Mouse (Mus musculus) CH12.LX (cell line): ENCODE measurements around the gene Cnnm3. TPM values are rescaled to one million over a fixed set of nuclear protein-coding genes. Genes with fewer than 3 reads are reported as not detected.

ENCODE experiments used
- DNase-seq: peaks from one replicate; pipeline ENCODE4 v3.0.0-alpha.2; 2013; ENCODE audit errors: extremely low read depth
- H3K27ac ChIP-seq: 2 replicates; pipeline ENCODE4 v1.5.1; 2012; ENCODE audit warnings: low read depth, mild to moderate bottlenecking, control low read depth, moderate library complexity; ENCODE audit not compliant: insufficient read depth
- H3K27me3 ChIP-seq: replicated peaks from 2 replicates; pipeline ENCODE3; 2012; ENCODE audit warnings: inconsistent platforms
- H3K36me3 ChIP-seq, 2 experiments: replicated peaks in 1 of 2; 2 replicates each; pipeline versions ENCODE3 to v1.6.1; 2012; ENCODE audit warnings: inconsistent platforms in 1 of 2, low read length in 1 of 2, mild to moderate bottlenecking in 1 of 2, mixed read lengths in 1 of 2, moderate library complexity in 1 of 2; ENCODE audit not compliant: control insufficient read depth in 1 of 2, insufficient read depth in 1 of 2
- H3K4me1 ChIP-seq, 2 experiments: 2 replicates each; pipeline ENCODE4 v1.6.1; 2012; ENCODE audit warnings: inconsistent platforms in 1 of 2, moderate library complexity in 1 of 2; ENCODE audit not compliant: insufficient read depth in 2 of 2, control insufficient read depth in 1 of 2
- H3K4me2 ChIP-seq: 2 replicates; pipeline ENCODE4 v1.6.1; 2012; ENCODE audit warnings: low read depth, mild to moderate bottlenecking, control low read depth; ENCODE audit not compliant: poor library complexity, insufficient read depth, severe bottlenecking
- H3K4me3 ChIP-seq, 3 experiments: fragments of 150-350 bp in 1 of 3; sonication (generic) in 1 of 3; replicated peaks in 1 of 3; 2 replicates each; pipeline versions ENCODE3 to v1.5.1; 2011 to 2012; ENCODE audit warnings: low read depth in 2 of 3, low read length in 2 of 3, mild to moderate bottlenecking in 2 of 3, moderate library complexity in 2 of 3, control low read depth in 1 of 3, improper control_type of control experiment in 1 of 3, inconsistent platforms in 1 of 3, mixed read lengths in 1 of 3; ENCODE audit not compliant: poor library complexity in 1 of 3
- H3K79me2 ChIP-seq: replicated peaks from 2 replicates; pipeline ENCODE4 v1.6.1; 2012; ENCODE audit warnings: mild to moderate bottlenecking, moderate library complexity; ENCODE audit not compliant: control insufficient read depth, poor library complexity, insufficient read depth, severe bottlenecking; ENCODE audit errors: extremely low read depth
- H3K9ac ChIP-seq: 2 replicates; pipeline ENCODE4 v1.6.1; 2012; ENCODE audit warnings: low read depth, mild to moderate bottlenecking, control low read depth, moderate library complexity; ENCODE audit not compliant: insufficient read depth
- H3K9me3 ChIP-seq: replicated peaks from 2 replicates; pipeline ENCODE3; 2012; ENCODE audit warnings: low read length, inconsistent platforms, mixed read lengths
- CHD1 ChIP-seq: IDR thresholded peaks from 2 replicates; pipeline ENCODE4 v1.6.1; 2012; ENCODE audit warnings: low read depth, low read length, improper control_type of control experiment, inconsistent platforms
- E2F4 ChIP-seq: IDR thresholded peaks from 2 replicates; pipeline ENCODE4 v1.6.1; 2011; ENCODE audit warnings: low read depth, low read length, improper control_type of control experiment; ENCODE audit not compliant: insufficient replicate concordance
- EP300 ChIP-seq: IDR thresholded peaks from 2 replicates; pipeline ENCODE4 v1.6.1; 2011; ENCODE audit warnings: low read length, improper control_type of control experiment
- ETS1 ChIP-seq: conservative IDR thresholded peaks from 2 replicates; pipeline ENCODE4 v1.6.1; 2012; ENCODE audit warnings: low read depth, mild to moderate bottlenecking, inconsistent platforms, low read length, improper control_type of control experiment, moderate library complexity
- JUN ChIP-seq: IDR thresholded peaks from 2 replicates; pipeline ENCODE4 v1.6.1; 2011; ENCODE audit warnings: low read depth, mild to moderate bottlenecking, low read length, improper control_type of control experiment, moderate library complexity; ENCODE audit not compliant: insufficient read depth
- MAFK ChIP-seq: IDR thresholded peaks from 2 replicates; pipeline ENCODE4 v1.6.1; 2011; ENCODE audit warnings: low read length, improper control_type of control experiment; ENCODE audit not compliant: insufficient replicate concordance
- MAX ChIP-seq: IDR thresholded peaks from 2 replicates; pipeline ENCODE4 v1.6.1; 2011; ENCODE audit warnings: low read length, improper control_type of control experiment
- MAZ ChIP-seq: IDR thresholded peaks from 2 replicates; pipeline ENCODE4 v1.6.1; 2012; ENCODE audit warnings: low read depth, mild to moderate bottlenecking, inconsistent platforms, low read length, improper control_type of control experiment, moderate library complexity
- MXI1 ChIP-seq: IDR thresholded peaks from 2 replicates; pipeline ENCODE4 v1.6.1; 2011; ENCODE audit warnings: mild to moderate bottlenecking, low read depth, low read length, improper control_type of control experiment
- MYC ChIP-seq: IDR thresholded peaks from 2 replicates; pipeline ENCODE4 v1.6.1; 2011; ENCODE audit warnings: low read depth, mild to moderate bottlenecking, improper control_type of control experiment, low read length
- NELFE ChIP-seq: IDR thresholded peaks from 2 replicates; pipeline ENCODE4 v1.6.1; 2011; ENCODE audit warnings: low read depth, low read length, improper control_type of control experiment
- PAX5 ChIP-seq: IDR thresholded peaks from 2 replicates; pipeline ENCODE4 v1.6.1; 2012; ENCODE audit warnings: low read length, inconsistent platforms, mixed read lengths
- SIN3A ChIP-seq: IDR thresholded peaks from 2 replicates; pipeline ENCODE4 v1.6.1; 2012; ENCODE audit warnings: low read length, improper control_type of control experiment, inconsistent platforms
- SMC3 ChIP-seq: IDR thresholded peaks from 2 replicates; pipeline ENCODE4 v1.6.1; 2011; ENCODE audit warnings: low read depth, low read length, improper control_type of control experiment
- USF1 ChIP-seq: IDR thresholded peaks from 2 replicates; pipeline ENCODE4 v1.6.1; 2014; ENCODE audit warnings: low read depth, mild to moderate bottlenecking, inconsistent platforms, low read length, improper control_type of control experiment
- USF2 ChIP-seq: conservative IDR thresholded peaks from 2 replicates; pipeline ENCODE4 v1.6.1; 2011; ENCODE audit warnings: low read depth, low read length, improper control_type of control experiment
- ZC3H11A ChIP-seq: IDR thresholded peaks from 2 replicates; pipeline ENCODE4 v1.6.1; 2012; ENCODE audit warnings: low read depth, mild to moderate bottlenecking, inconsistent platforms, low read length, improper control_type of control experiment
- ZNF384 ChIP-seq: IDR thresholded peaks from 2 replicates; pipeline ENCODE4 v1.6.1; 2012; ENCODE audit warnings: low read depth, low read length, improper control_type of control experiment, inconsistent platforms
- dilution Hi-C: fragments of 300-500 bp; cut with MboI; formaldehyde crosslinking; loops from 2 replicates; pipeline ENCODE4 v1.14.3; 2020; ENCODE audit warnings: low sequenced_read_pairs; ENCODE audit not compliant: extremely low pct_unique_long_range_greater_than_20kb, extremely low pct_ligation_motif_present
- in situ Hi-C: fragments of 300-500 bp; cut with MboI; formaldehyde crosslinking; loops from 3 replicates; pipeline ENCODE4 v1.14.3; 2019; ENCODE audit warnings: low sequenced_read_pairs, low pct_ligation_motif_present, low pct_unique_long_range_greater_than_20kb, mixed read lengths
- polyA plus RNA-seq: library from polyadenylated mRNA; unstranded; fragments of >175 nt; gene quantifications from 2 replicates; pipeline ENCODE4 v1.2.1, GENCODE M21; 2012; ENCODE audit warnings: low read depth; ENCODE audit not compliant: insufficient read length
- total RNA-seq, 2 experiments: library from RNA; depleted of rRNA; stranded (reverse); fragments of 300-350 nt in 1 of 2; fragments of >200 nt in 1 of 2; gene quantifications; 2 replicates each; pipeline ENCODE4 v1.2.3; 2012 to 2014

Cnnm3 gene
- total and polyA plus RNA-seq, 3 experiments, result 3.0 to 9.2 (median 8.8) TPM

DNA sequence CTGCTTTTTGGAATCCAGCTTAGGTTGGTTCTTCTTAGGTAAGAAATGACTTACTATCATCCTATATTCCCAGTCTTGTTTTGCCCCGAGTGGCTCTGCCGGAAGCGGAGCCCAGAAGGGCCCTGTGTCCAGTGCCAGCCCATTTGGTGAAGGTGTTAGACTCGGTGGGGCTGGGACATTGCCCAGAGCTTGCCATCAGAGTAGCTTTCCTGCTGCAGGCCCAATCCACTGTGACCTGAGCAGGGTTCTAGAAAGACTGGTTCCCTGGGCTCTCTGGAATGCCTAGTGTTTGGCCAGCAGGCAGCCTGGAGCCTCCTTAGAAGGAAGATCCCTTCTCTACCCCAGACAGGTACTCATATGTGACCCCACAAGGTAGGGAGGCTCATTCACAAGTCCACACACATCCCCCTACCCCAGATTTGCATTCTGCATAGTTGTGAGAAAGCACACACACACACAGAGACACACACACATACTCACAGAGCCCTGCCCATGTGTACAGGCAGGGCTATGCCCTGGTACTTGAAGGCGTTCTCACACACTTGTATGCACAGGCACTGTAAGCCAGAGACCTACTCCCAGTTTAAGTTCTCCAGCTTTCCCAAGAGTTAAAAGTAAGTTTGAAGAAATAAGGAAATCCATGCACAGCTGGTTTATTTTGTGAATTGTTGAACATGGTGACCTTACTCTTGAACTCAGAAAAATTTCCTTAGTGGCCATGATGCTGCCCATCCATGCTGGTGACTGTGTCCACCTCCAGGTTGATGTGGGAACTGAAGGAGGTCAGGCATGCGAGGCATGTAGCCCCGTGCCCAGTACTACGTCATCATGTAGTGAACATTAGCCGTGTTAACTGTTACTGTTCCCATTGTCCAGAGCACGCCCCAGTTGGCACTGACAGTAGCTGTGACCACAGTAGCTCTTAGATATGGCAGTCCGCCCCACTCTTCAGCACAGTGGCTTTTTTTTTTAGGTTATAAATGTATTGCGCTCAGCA, 31.5 kb upstream of the Cnnm3 start:
- H3K9me3 ChIP-seq, result no peaks in the 10 kb centered on the region
- DNase-seq, result no peak
- dilution Hi-C loops (no loop called here), in situ Hi-C loops (loop anchor here (10.0 kb wide), 2 partner anchors 115 to 155 kb away; partner anchors contain the start of gene Kansl3)
- peaks cover 0 to 20% of the 10 kb centered on the region in 2 experiments for H3K4me1 ChIP-seq
- H3K27me3 ChIP-seq, result no peaks in the 10 kb centered on the region
- H3K79me2 ChIP-seq, result no peaks in the 10 kb centered on the region
- TF ChIP-seq USF2 (no peak), E2F4 (no peak), ETS1 (no peak), MYC (no peak), MAX (no peak), EP300 (no peak), ZC3H11A (no peak), CHD1 (no peak), JUN (no peak), PAX5 (no peak), NELFE (no peak), MAZ (no peak), SIN3A (no peak), SMC3 (no peak), USF1 (no peak)
- TF ChIP-seq, all 38 proteins: peak for 0
- Histone ChIP-seq H3K27ac (no peak overlapping the region), H3K4me2 (no peak overlapping the region), H3K4me3 (no peak overlapping the region), H3K36me3 (peaks cover 0 to 25% of the 10 kb centered on the region in 2 experiments), H3K9ac (no peak overlapping the region)

DNA sequence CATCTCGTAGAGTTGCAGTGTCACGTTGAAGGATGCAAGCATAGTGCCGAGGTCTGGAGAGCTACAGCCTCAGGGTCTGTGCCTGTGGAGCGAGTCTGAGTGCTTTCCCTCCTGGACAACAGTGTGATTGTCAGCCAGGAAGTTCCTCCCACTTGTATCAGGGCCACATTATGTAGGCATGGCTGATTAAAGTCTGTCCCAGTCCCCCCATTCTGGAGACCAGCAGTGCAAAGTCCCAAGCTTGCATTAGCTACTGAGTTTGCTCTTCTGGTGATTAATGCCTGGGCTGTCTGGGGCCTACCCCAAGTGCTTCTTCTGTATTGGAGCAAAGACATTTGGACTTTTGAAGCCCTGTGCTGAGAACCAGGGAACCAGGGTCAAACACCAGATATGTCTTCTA, 27.8 kb upstream of the Cnnm3 start:
- Histone ChIP-seq H3K4me1 (no peaks in the 10 kb centered on the region; a peak in 1 of 4 replicates), H3K4me3 (no peak overlapping the region)
- no peak for DNase-seq
- TF ChIP-seq ZNF384 (no peak), NELFE (no peak), MAFK (no peak), MXI1 (no peak)
- TF ChIP-seq, all 38 proteins: peak for 0
- no peaks in the 10 kb centered on the region for H3K79me2 ChIP-seq
- in situ Hi-C loops, result no loop called here
- H3K9ac ChIP-seq, result no peak overlapping the region
- no peak overlapping the region for H3K27ac ChIP-seq
- no peak overlapping the region for H3K4me2 ChIP-seq
- H3K27me3 ChIP-seq, result no peaks in the 10 kb centered on the region
- H3K9me3 ChIP-seq, result no peaks in the 10 kb centered on the region
- dilution Hi-C loops, result no loop called here
- H3K36me3 ChIP-seq, result peaks cover 0 to 27% of the 10 kb centered on the region in 2 experiments
